Mouse (Mus musculus): ENCODE measurements around the gene Top3a.
"Not testable (repeated sequence)": the region's sequence is repeated elsewhere in the genome, so short reads cannot be mapped to it uniquely, and the experiment has no call there.

The Top3a gene

GRCm38 (mm10) chr11:60776829-60777740, at the start of gene Top3a, which contains the start of gene Smcr8:
Top3a (minus strand) TSS chr11:60777365.
Smcr8 (plus strand) TSS chr11:60777524.
- DNase-seq (ENCODE audit: low read depth) = peak; percentile 96

DNA sequence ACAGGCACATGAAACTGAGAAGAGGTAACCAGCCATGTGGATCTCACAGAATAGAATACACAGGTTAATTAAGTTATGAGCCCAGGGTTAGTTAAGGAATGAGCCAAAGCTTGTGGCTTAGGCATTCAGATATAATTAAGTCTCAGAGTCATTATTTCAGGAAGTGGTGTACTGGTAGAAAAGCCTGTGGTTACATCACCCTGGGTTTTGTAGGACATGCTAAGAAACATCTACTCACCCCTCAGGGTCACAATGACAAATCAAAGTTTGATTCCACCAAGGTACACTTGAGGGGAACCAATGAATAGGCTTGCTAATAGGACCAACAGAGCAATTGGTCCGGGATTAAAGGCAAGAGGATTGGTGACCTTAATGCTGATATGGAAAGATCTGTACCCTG, 49.5 kb upstream of the Top3a start:
- DNase-seq (ENCODE audit: low read depth) = no peak

GRCm38 (mm10) chr11:60825191-60825590, 48.0 kb upstream of the Top3a start:
- DNase-seq (ENCODE audit: low read depth) = no peak

DNA sequence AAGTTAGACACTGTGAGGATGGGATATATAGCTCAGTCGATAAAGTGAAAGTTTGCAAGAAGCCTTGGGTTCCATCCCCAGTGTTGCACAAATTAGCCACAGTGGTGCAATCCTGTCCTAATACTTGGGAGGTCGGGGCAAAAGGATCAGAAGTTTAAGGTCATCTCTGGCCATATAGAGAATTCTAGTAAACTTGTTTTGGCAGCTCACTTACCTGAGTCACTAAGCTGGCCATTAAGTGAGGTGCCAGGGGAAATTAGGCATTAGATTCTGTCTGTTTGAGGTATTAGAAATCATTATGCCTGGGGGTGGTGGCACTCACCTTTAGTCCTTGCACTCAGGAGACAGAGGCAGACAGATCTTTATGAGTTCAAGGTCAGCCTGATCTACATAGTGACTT, 46.6 kb upstream of the Top3a start:
- no peak for DNase-seq (ENCODE audit: low read depth)

DNA sequence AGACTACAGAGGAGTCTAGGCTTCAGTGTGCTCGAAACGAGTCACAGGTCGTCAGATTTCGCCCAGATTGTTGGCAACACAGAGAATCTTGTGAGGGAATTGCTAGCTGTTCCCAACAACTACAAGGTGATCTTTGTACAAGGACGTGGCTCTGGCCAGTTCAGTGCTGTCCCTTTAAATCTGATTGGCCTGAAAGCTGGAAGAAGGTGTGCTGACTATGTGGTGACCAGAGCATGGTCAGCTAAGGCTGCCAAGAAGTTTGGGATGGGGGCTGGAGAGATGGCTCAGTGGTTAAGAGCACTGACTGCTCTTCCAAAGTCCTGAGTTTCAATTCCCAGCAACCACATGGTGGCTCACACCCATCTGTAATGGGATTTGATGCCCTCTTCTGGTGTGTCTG, 39.2 kb upstream of the Top3a start:
- DNase-seq (ENCODE audit: low read depth) = no peak

DNA sequence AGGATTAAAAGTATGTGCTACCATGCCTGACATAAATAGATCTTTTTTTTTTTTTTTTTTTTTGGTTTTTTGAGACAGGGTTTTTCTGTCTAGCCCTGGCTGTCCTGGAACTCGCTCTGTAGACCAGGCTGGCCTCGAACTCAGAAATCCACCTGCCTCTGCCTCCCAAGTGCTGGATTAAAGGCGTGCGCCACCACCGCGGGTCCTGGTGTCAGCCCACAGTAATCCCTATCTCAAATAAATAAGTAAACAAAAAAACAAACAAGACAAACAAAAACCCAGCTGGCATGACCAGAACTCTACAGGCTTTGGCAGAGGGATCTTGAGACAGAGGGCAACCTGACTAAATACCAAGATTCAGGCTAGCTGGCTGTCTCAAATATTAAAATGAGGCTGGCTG, 34.5 kb upstream of the Top3a start, which contains the start of gene Shmt1:
Gene Shmt1, minus strand, starts transcription at position 101 of the 400 bp plus-strand sequence.
- not testable (repeated sequence) for DNase-seq (ENCODE audit: low read depth)

DNA sequence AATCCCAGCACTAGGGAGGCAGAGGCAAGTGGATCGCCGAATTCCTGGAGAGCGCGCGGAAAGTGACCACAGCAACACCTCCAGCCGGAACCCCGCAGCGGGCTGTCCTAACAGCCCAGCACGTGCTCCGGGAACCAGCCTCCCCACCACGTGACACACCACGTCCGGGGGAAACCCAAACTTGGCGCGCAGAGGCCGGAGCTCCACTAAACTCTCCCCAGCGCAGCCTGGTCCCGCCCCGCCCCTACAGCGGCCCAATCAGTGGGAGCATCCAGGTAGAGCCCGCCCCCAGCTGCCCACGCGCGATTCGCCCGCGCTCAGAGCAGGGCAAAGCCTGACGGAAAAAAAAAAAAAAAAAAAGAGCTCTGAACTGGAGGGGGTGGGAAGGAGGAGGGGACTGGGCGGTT, 33.9 kb upstream of the Top3a start:
- DNase-seq (ENCODE audit: low read depth) = peak; percentile 93

DNA sequence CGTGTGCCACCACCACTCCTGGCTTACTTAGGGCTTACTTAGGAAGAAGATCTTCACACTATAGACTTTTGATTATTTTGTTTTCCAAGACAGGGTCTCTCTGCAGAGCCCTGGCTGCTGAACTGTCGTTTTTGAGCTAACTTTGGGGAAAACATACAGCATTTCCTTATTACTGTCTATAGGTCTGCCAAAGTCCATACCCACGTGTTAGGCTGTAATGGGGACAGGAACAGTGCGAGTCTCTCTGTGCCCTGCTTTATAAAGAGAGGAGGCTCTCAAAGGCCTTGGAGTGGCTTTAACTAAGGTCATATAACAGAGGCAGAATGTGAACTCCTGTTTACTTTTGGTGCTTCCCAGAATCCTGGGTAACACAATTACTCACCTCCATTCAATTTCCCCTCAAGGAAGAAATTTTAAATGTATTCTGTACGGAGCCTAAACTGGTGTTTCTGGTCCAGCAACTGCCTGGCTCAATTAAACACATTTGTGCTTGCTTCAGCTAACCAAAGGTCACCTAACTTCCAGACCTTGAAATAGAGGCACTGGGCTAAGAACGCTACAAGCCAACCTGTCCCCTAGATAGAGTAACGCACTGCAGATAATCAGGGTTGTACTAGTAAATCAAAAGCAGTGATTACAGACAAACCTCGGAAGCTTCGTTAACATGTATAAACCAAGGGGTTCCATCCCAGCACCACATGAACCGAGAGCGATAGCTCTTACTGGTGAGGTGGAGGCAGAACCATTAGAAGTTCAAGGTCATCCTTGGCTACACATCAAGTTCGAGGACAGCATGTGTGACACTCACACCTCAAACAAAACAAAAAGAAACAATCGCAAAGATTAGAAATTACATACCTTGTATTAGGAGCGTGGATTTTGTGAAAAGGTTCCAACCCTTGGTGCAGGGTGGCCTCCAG, 33.1 kb upstream of the Top3a start:
- DNase-seq (ENCODE audit: low read depth) = no peak

DNA sequence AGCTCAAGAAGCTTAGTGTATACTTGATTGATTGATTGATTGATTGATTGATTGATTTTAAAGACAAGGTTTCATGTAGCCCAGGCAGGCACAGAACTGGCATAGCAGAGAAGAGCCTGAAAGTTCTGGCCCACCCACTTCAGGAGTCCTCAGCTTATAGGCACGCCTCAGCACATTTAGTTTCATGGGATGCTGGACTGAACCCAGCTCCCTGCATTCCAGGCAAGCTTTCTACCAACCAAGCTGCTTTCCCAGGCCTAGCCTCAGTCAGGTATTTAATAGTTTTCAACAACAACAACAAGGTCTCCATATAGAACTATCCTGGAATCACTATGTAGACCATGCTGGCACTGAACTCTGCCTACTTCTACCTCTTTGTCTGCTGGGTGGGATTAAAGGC, 32.4 kb upstream of the Top3a start:
- no peak for DNase-seq (ENCODE audit: low read depth)

- DNase-seq (ENCODE audit: low read depth) = no peak
These were observed 31.3 kb upstream of the Top3a start for GRCm38 (mm10) chr11:60808286-60809070.

DNA sequence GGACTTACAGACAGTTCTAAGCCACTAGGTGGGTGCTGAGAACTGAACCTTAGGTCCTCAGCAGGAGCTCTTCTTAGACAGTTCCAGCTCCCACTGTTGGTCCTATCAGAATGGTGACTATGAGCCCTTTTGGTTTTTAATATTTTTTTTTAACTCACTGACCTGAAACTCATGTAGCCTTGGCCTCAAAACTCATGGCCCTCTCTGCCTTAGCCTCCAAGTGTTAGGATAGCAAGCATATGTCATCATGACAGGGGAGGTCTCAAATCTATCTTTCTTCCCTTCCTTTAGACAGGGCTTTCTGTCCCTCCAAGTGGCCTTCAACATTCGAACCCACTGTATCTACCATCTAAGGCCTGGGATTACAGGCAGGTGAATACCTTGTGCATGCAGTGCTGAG, 23.7 kb upstream of the Top3a start:
- DNase-seq (ENCODE audit: low read depth) = no peak

DNA sequence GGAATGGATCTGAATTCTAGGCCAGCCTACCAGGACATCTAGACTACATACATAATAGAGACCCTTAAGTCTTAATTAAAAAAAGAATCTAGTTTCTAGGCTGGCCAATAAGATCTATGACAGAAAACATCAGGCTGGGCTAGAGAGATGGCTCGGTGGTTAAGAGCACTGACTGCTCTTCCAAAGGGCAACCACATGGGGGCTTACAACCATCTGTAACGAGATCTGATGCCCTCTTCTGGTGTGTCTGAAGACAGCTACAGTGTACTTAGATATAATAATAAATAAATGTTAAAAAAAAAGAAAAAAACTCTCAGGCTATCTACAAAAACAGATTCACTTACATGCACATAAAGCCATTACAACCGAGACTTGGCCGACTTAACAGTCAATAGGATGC, 22.8 kb upstream of the Top3a start:
- DNase-seq (ENCODE audit: low read depth) = no peak

DNA sequence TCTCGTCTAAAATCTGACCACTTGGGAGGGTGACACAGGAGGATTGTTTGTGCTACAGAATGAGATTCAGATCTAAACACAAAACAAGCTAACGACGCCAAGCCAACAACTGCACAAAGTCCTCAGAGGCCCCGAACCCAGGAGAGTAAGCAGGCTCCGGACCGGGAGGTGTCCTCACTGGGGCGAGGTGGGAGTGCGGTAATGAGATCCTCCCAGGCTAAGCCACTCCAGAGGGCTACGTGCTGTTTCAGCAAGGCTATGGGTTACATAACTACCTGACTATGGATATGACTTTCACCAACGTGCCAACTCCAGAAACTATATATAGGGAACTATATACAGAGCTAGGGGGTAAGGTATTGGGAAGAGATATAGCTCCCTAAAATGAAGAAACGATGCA, 19.2 kb upstream of the Top3a start:
- DNase-seq (ENCODE audit: low read depth) = no peak

GRCm38 (mm10) chr11:60790472-60790871, 13.3 kb upstream of the Top3a start:
- DNase-seq (ENCODE audit: low read depth) = no peak

DNA sequence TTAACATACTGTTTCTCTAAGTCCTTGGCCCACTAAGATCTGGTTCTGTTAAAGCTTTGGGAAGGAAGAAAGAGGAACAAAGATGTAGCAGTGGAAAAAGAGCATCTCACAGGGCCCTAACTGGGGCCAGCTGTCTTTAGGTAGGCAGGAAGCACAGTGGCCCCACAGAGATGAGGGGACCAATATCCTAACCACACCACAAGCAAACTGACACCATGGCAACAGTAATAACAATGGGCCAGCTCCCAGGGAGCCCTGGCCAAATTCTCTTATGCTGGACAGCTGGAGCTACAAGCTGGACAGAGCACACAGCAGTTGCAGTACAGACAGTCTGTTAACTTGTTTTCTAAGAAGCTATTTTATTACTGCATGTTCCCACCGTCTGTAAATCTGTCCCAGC, 10.4 kb upstream of the Top3a start:
- DNase-seq (ENCODE audit: low read depth) = no peak

GRCm38 (mm10) chr11:60784179-60784922, 7.2 kb upstream of the Top3a start:
- no peak for DNase-seq (ENCODE audit: low read depth)

DNA sequence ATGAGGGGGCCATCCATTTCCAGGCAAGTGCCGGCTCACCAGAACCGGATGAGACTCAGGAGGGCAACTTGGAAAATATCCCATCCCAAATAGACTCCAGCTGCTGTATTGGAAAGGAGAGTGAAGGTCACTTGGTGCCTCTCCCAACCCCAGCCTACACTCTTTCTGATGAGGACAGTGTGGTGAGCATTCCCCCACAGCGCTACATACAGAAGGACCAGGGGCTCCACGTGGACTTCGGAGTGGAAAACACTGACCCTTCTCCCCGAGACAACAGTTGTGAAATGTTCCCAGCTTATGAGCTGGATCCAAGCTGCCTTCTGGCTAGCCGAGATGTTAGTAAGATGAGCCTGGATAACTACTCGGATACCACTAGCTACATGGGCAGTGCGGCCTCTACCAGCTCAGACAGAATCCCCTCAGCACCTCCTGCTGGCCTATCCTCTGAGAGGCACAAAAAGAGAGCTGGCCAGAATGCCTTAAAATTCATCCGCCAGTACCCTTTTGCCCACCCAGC, 2.6 kb upstream of the Top3a start:
- no peak for DNase-seq (ENCODE audit: low read depth)

GRCm38 (mm10) chr11:60777801-60778370, 721 bp upstream of the Top3a start:
- no peak for DNase-seq (ENCODE audit: low read depth)

- no peak for DNase-seq (ENCODE audit: low read depth)
These were observed 897 bp downstream of the Top3a start for GRCm38 (mm10) chr11:60776107-60776828.

GRCm38 (mm10) chr11:60775578-60775977, 1.6 kb downstream of the Top3a start:
- no peak for DNase-seq (ENCODE audit: low read depth)
